Mouse (Mus musculus) myocyte (in vitro differentiated cells): ENCODE results near the gene Gm42906. TPM values are rescaled to one million over a fixed set of nuclear protein-coding genes. Genes with fewer than 3 reads are reported as not detected.

Experiments used
- H3K27me3 ChIP-seq: one replicate; pipeline ENCODE4 v1.6.1; 2011; ENCODE audit not compliant: control insufficient read depth, insufficient read depth, insufficient read length
- H3K36me3 ChIP-seq: one replicate; pipeline ENCODE4 v1.6.1; 2011; ENCODE audit not compliant: control insufficient read depth, insufficient read depth
- H3K4me2 ChIP-seq: one replicate; pipeline ENCODE4 v1.6.1; 2011; ENCODE audit warnings: low read depth, control low read depth
- H3K4me3 ChIP-seq: one replicate; pipeline ENCODE4 v1.5.1; 2011; ENCODE audit warnings: mild to moderate bottlenecking, control low read depth, moderate library complexity
- H3K79me2 ChIP-seq: one replicate; pipeline ENCODE4 v1.6.1; 2011; ENCODE audit not compliant: control insufficient read depth, insufficient read depth
- H3ac ChIP-seq: one replicate; pipeline ENCODE4 v1.6.1; 2011; ENCODE audit not compliant: control insufficient read depth, insufficient read length
- CEBPB ChIP-seq: IDR thresholded peaks from 2 replicates; pipeline ENCODE4 v1.6.1; 2011; ENCODE audit warnings: mild to moderate bottlenecking, moderate library complexity; ENCODE audit not compliant: poor library complexity, insufficient read depth, severe bottlenecking
- E2F4 ChIP-seq: IDR thresholded peaks from one replicate; pipeline ENCODE4 v1.6.1; 2011; ENCODE audit warnings: mild to moderate bottlenecking, control low read depth, moderate library complexity; ENCODE audit not compliant: insufficient read depth
- MAX ChIP-seq: IDR thresholded peaks from one replicate; pipeline ENCODE4 v1.6.1; 2011; ENCODE audit warnings: low read depth, mild to moderate bottlenecking, control low read depth
- MYOD1 ChIP-seq, 3 experiments: IDR thresholded peaks; one replicate each; pipeline ENCODE4 v1.6.1; 2011; ENCODE audit warnings: control low read depth in 2 of 3, low read depth in 2 of 3, mild to moderate bottlenecking in 2 of 3, moderate library complexity in 1 of 3; ENCODE audit not compliant: insufficient read length in 2 of 3, control insufficient read depth in 1 of 3
- MYOG ChIP-seq, 3 experiments: IDR thresholded peaks; one replicate each; pipeline ENCODE4 v1.6.1; 2011; ENCODE audit warnings: control low read depth in 2 of 3, low read depth in 2 of 3, mild to moderate bottlenecking in 2 of 3; ENCODE audit not compliant: insufficient read length in 2 of 3, control insufficient read depth in 1 of 3, insufficient read depth in 1 of 3
- POLR2A ChIP-seq: IDR thresholded peaks from one replicate; pipeline ENCODE4 v1.6.1; 2011; ENCODE audit warnings: low read depth, mild to moderate bottlenecking, control low read depth, moderate library complexity; ENCODE audit not compliant: insufficient read length
- POLR2AphosphoS2 ChIP-seq: IDR thresholded peaks from one replicate; pipeline ENCODE4 v1.6.1; 2011; ENCODE audit warnings: low read depth, control low read depth; ENCODE audit not compliant: insufficient read length
- REST ChIP-seq: IDR thresholded peaks from one replicate; pipeline ENCODE4 v1.6.1; 2011; ENCODE audit warnings: mild to moderate bottlenecking, control low read depth, moderate library complexity; ENCODE audit not compliant: insufficient read depth, insufficient read length
- SRF ChIP-seq: IDR thresholded peaks from one replicate; pipeline ENCODE4 v1.6.1; 2011; ENCODE audit warnings: low read depth; ENCODE audit not compliant: control insufficient read depth, insufficient read length
- TCF12 ChIP-seq: IDR thresholded peaks from one replicate; pipeline ENCODE4 v1.6.1; 2011; ENCODE audit warnings: mild to moderate bottlenecking, control low read depth; ENCODE audit not compliant: poor library complexity, insufficient read depth, severe bottlenecking
- TCF3 ChIP-seq: IDR thresholded peaks from one replicate; pipeline ENCODE4 v1.6.1; 2011; ENCODE audit warnings: low read depth, control low read depth; ENCODE audit not compliant: insufficient read length
- USF1 ChIP-seq: IDR thresholded peaks from one replicate; pipeline ENCODE4 v1.6.1; 2011; ENCODE audit warnings: low read depth, mild to moderate bottlenecking, control low read depth, moderate library complexity
- polyA plus RNA-seq: library from polyadenylated mRNA; unstranded; fragments of >200 nt; fragmentation: generic; extraction: Trizol; gene quantifications from one replicate; pipeline ENCODE4 v1.2.1, GENCODE M21; 2012; ENCODE audit warnings: missing spikeins

Gene Gm42906
- polyA plus RNA-seq, 1 experiment: not detected

DNA sequence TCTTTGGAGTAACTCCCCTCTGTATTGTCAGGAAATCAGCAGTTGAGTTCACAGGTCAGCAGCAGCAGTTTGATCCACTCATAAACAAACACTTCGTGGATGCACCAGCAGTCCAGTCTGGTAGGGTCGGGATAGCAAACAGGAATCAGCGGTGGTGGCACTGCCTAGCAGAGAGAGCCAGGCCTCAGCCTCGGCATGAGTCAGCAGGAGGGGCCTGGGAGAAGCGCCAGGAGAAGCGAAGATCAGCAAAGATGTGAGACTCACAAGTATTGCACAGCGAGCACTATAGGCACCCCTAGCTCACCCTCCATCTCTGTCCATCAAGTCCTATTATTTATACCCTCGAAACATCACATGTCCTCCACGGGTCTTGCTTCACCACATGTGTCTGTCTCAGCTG lies 189.2 kb downstream of the Gm42906 start:
- peak overlapping the region; percentile 49 for H3K4me2 ChIP-seq
- H3K27me3 ChIP-seq: no peaks in the 10 kb centered on the region
- H3K79me2 ChIP-seq: no peaks in the 10 kb centered on the region
- no peaks in the 10 kb centered on the region for H3K36me3 ChIP-seq
- H3ac ChIP-seq: no peak overlapping the region
- no peak for TF ChIP-seq USF1
- no peak overlapping the region for H3K4me3 ChIP-seq

DNA sequence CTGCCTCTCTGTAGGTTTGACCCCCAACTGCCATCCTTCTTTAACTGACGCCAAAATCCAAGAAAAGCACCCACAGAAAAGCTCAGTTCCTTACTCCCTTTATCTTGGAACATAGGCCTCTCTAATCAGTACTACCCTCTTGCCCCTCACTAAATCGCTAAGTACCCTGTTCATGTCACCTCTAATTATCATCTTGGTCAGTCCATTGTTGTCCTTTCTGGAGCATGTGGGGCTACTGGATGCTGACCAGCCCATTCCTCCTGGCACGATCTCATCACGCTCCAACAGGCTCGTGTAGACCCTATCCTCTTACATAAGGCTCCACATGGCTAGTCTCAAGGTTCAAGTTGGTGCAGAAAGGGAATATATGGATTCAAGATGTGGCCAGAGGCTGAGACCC lies 191.6 kb downstream of the Gm42906 start:
- Histone ChIP-seq H3ac (no peak overlapping the region), H3K4me2 (no peak overlapping the region), H3K4me3 (no peak overlapping the region), H3K79me2 (no peaks in the 10 kb centered on the region), H3K36me3 (no peaks in the 10 kb centered on the region), H3K27me3 (no peaks in the 10 kb centered on the region)
- no peak for TF ChIP-seq MAX
- TF ChIP-seq SRF: no peak

DNA sequence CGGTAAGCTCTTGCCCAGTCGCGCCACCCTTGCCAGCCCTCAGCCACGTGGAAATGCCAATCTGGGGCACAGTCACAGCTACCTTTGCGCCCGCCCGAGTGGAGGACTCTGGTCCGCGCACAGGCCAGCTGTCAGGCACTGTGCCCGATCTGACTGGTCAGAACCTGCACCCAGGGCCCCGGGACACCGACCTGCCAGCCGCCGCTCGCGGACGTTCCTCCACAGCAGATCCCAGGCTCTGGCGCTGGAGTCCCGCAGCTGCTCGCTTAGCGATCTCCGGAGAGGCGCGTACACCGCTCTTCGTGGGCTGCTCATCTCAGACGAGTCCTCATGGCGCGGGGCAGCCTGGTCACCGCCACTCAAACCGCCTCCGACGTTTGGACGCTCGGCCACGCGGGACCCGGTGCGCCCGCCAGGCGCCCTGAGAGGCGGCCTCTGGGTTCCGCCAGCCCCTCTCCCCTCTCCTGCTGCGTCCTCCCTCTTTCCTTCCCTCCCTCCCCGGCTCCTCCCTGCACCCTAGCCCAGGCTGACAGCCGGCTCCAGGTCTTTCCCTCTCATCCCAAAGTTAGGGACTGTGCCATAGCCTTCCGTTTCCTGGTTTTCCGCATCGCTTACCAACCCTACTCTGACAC lies 194.4 kb downstream of the Gm42906 start, which contains the start of gene Stard13:
Gene Stard13 (minus strand): TSS at position 437 of the 632 bp plus-strand sequence.
- H3K4me2 ChIP-seq: peak within 1 kb of the TSS; percentile 91
- no peaks in the 10 kb centered on the region for H3K79me2 ChIP-seq
- H3K27me3 ChIP-seq: no peaks in the 10 kb centered on the region
- TF ChIP-seq MYOD1 (IDR thresholded peaks at IDR 0.05; ENCODE audit: control insufficient read depth in 1 of 3, insufficient read length in 2 of 3, low read depth in 2 of 3): peak in 1 of 3 experiments; percentile 60
- no peak for TF ChIP-seq USF1
- peak in 2 of 3 experiments; percentile 24 to 69 for TF ChIP-seq MYOG (IDR thresholded peaks at IDR 0.05; ENCODE audit: control insufficient read depth in 1 of 3, insufficient read depth in 1 of 3, insufficient read length in 2 of 3, low read depth in 2 of 3)
- TF ChIP-seq POLR2A: peak; percentile 62
- no peak for TF ChIP-seq POLR2AphosphoS2
- TF ChIP-seq CEBPB: no peak
- H3K36me3 ChIP-seq: no peaks in the 10 kb centered on the region
- H3ac ChIP-seq: peak within 1 kb of the TSS; percentile 35
- H3K4me3 ChIP-seq: peak within 1 kb of the TSS; percentile 37

DNA sequence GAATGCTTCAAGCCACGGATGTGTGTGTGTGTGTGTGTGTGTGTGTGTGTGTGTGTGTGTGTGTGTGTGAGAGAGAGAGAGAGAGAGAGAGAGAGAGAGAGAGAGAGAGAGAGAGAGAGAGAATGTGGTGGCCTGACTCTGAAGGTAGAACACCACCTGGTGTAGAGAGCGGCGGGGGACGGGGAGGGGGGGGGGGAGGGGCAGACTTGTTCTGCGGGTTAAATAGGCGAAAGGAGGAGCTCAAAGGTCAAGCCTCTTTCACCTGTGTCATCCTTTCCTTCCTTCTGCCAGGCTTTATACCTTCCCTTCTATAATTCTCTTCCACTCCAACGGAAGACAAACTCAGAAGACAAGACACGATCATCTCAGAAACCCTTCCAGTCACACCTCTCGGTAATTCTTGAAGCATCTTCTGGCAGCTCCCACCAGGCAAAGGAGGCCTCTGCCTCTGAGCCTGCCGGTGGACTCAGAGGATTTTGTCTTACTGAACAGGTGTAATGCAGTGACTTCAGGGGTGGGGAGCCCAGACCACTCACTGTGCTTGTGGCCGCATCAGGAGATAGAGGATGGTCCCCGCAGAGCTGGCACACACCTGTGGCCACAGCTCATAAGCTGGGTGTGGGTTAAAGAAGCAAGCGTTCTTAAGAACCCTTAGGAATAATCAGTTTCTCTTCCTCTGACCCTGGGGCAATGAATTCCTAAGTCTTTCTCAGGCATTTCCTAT lies 195.2 kb downstream of the Gm42906 start:
- no peaks in the 10 kb centered on the region for H3K79me2 ChIP-seq
- peak overlapping the region; percentile 91 for H3K4me2 ChIP-seq
- H3ac ChIP-seq: peak overlapping the region; percentile 35
- peak overlapping the region; percentile 37 for H3K4me3 ChIP-seq
- H3K27me3 ChIP-seq: no peaks in the 10 kb centered on the region
- no peak for TF ChIP-seq MYOD1 (IDR thresholded peaks at IDR 0.05; ENCODE audit: control insufficient read depth in 1 of 3, insufficient read length in 2 of 3, low read depth in 2 of 3)
- TF ChIP-seq USF1: no peak
- TF ChIP-seq MAX: no peak
- no peak for TF ChIP-seq POLR2AphosphoS2
- H3K36me3 ChIP-seq: no peaks in the 10 kb centered on the region

DNA sequence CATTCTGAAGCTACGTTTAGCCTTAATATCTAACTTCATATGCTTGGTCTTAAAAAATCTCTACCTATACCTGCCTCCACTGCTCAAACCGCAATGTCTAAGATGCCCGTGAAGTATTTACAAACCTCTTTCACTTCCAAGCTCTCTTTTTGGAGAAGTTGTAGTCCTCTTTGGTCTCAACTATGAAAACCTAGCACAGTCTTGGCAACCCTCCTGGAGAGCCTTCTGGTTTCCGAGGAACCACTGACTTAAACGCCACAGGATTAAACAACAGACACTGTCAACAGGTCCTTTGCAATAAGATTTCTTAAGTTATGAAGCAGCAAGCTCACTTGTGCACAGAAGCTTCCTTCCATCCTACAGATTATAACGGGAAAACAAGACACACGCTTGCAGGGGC lies 196.1 kb downstream of the Gm42906 start:
- Histone ChIP-seq H3ac (no peak overlapping the region), H3K27me3 (no peaks in the 10 kb centered on the region), H3K79me2 (no peaks in the 10 kb centered on the region), H3K4me3 (no peak overlapping the region), H3K4me2 (no peak overlapping the region), H3K36me3 (no peaks in the 10 kb centered on the region)
- no peak for TF ChIP-seq USF1
- no peak for TF ChIP-seq E2F4
- TF ChIP-seq TCF12: no peak
- TF ChIP-seq POLR2AphosphoS2: no peak
- TF ChIP-seq REST: no peak

DNA sequence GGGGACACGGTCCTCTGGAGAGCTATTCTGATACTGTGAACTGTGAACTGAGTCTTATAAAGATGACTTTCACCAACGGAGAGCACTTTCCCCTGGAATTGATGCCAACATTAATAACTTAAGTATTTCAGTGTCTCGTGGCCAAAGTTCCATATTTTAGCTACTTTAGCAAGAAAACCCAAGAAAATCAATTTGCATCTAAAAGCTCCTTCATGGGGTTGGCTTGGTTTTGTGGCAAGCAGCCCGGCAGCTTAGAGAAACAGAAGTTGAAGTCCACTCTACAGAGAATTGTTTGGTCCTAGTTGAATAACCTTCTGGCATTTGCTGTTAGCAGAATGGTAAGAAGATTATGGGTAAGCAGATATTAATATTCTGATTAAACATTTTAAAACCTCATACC lies 196.6 kb downstream of the Gm42906 start:
- no peaks in the 10 kb centered on the region for H3K36me3 ChIP-seq

More for the DNA sequence above, 196.6 kb downstream of the Gm42906 start:
- Histone ChIP-seq H3K79me2 (no peaks in the 10 kb centered on the region), H3ac (no peak overlapping the region), H3K4me3 (no peak overlapping the region), H3K27me3 (no peaks in the 10 kb centered on the region), H3K4me2 (no peak overlapping the region)
- no peak for TF ChIP-seq POLR2AphosphoS2
- no peak for TF ChIP-seq CEBPB
- no peak for TF ChIP-seq USF1
- no peak for TF ChIP-seq MYOD1 (IDR thresholded peaks at IDR 0.05; ENCODE audit: control insufficient read depth in 1 of 3, insufficient read length in 2 of 3, low read depth in 2 of 3)
- TF ChIP-seq TCF12: no peak
- no peak for TF ChIP-seq E2F4
- no peak for TF ChIP-seq MAX
- TF ChIP-seq MYOG (IDR thresholded peaks at IDR 0.05; ENCODE audit: control insufficient read depth in 1 of 3, insufficient read depth in 1 of 3, insufficient read length in 2 of 3, low read depth in 2 of 3): no peak
- TF ChIP-seq TCF3: no peak
- no peak for TF ChIP-seq SRF
- TF ChIP-seq REST: no peak
- TF ChIP-seq POLR2A: no peak
